8 mouse cellular contexts compared by ENCODE assay signal in the genomic region with DNA sequence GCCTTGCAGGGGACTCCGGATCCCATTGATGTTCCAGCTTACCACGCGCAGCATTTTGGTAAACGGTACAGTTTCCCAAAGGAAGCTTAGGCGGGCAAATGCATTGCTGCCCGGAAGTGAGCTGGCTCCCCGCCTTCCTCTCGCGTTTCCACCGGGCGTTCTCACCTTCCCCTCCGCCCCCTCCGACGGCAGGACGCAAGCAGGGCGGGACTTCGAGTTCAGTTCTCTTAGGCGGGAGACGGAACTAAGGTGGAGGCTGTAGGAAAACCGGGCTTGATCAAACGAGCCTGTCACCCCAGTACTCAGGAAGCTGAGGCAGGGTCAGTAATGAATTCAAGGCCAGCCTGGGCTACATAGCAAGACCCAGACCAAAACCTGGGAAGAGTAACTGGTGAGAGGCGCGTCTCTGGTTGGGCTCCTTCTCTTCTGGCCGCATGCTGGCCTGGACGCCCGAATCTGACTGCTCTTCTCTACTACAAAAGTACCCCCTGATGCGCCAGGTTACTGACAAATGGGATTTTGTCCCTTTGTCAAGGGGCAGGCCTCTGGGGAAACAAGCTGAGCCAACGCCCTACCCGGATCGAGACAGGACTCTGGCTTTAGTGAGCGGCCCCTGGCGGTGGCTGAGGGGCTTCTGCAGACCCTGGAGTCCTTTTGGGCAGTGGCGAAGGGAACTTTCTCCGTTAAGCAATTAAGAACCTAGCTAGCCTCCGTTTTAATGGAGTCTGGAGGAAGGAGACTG. TPM values are rescaled to one million over a fixed set of nuclear protein-coding genes. Genes with fewer than 3 reads are reported as not detected.
DNase-seq lines count a peak whose midpoint lies in the region; ATAC-seq and TF ChIP-seq lines count a peak whose summit lies in the region.

A gene (plus strand): TSS at position 207 of the 742 bp plus-strand sequence.

- peaks cover 12% of the 10 kb centered on the region; the same call in 1 of the 2 replicates for H3K79me2 ChIP-seq in MEL (ENCODE audit: control insufficient read depth, insufficient read depth, low read length, poor library complexity)

- peaks cover 0 to 6% of the 10 kb centered on the region in 2 experiments; a peak in 3 of 4 replicates for H3K4me1 ChIP-seq in MEL (ENCODE audit: control insufficient read depth in 1 of 2, insufficient read depth in 2 of 2, low read length in 2 of 2)
- no peaks in the 10 kb centered on the region for H3K4me1 ChIP-seq in cerebellum, adult 2 months (ENCODE audit: control insufficient read depth, insufficient read depth, low read length)
- no peaks in the 10 kb centered on the region for H3K4me1 ChIP-seq in forebrain, postnatal 0 days (ENCODE audit: insufficient read depth)
- 0 out of 2 replicates have a peak, but pooled peaks cover 4% of the 10 kb centered on the region for H3K4me1 ChIP-seq in lung, embryonic 16.5 days (replicated peaks; ENCODE audit: control insufficient read depth, insufficient read depth, low read length)

- TF ChIP-seq RAD21 in MEL (IDR thresholded peaks at IDR 0.05; ENCODE audit: low read depth, low read length): peak; percentile 45

- peak within 1 kb of the TSS; percentile 98 for H3K27ac ChIP-seq in MEL (ENCODE audit: control insufficient read depth, low read depth, low read length)
- no peak within 1 kb of the TSS; the same call in 1 of the 2 replicates for H3K27ac ChIP-seq in cerebellum, adult 2 months (ENCODE audit: insufficient read depth, low read length)
- H3K27ac ChIP-seq in forebrain, postnatal 0 days (ENCODE audit: low read depth, low read length): peak within 1 kb of the TSS; percentile 83
- H3K27ac ChIP-seq in lung, embryonic 16.5 days (ENCODE audit: low read length): peak within 1 kb of the TSS; percentile 87

- peak within 1 kb of the TSS; percentile 77 to 89 for H3K4me3 ChIP-seq in MEL (ENCODE audit: control insufficient read depth in 1 of 2, insufficient read depth in 1 of 2, low read depth in 2 of 2, low read length in 2 of 2)
- peak within 1 kb of the TSS; percentile 86 for H3K4me3 ChIP-seq in cerebellum, adult 2 months (replicated peaks; ENCODE audit: insufficient read depth, low read depth, low read length)
- H3K4me3 ChIP-seq in forebrain, postnatal 0 days (ENCODE audit: low read depth, low read length): peak within 1 kb of the TSS; percentile 46
- peak within 1 kb of the TSS; percentile 62 for H3K4me3 ChIP-seq in lung, embryonic 16.5 days (ENCODE audit: low read length)

- peaks cover 1 to 14% of the 10 kb centered on the region in 2 experiments; a peak in 3 of 4 replicates for H3K36me3 ChIP-seq in MEL (ENCODE audit: control insufficient read depth in 1 of 2, insufficient read depth in 2 of 2, low read length in 2 of 2)
- H3K36me3 ChIP-seq in forebrain, postnatal 0 days (ENCODE audit: insufficient read depth): no peaks in the 10 kb centered on the region
- H3K36me3 ChIP-seq in lung, embryonic 16.5 days (ENCODE audit: control insufficient read depth, insufficient read depth, low read length): peaks cover 4% of the 10 kb centered on the region; the same call in 1 of the 2 replicates

- peak within 1 kb of the TSS; percentile 90 for H3K9ac ChIP-seq in MEL (ENCODE audit: control insufficient read depth, low read depth, low read length, poor library complexity, severe bottlenecking)
- H3K9ac ChIP-seq in forebrain, postnatal 0 days: peak within 1 kb of the TSS; percentile 63
- H3K9ac ChIP-seq in lung, embryonic 16.5 days (ENCODE audit: low read length): peak within 1 kb of the TSS; percentile 75

- no peaks in the 10 kb centered on the region for H3K27me3 ChIP-seq in MEL (ENCODE audit: control insufficient read depth in 1 of 2, insufficient read depth in 2 of 2, low read length in 2 of 2)
- no peaks in the 10 kb centered on the region for H3K27me3 ChIP-seq in cerebellum, adult 2 months (ENCODE audit: control insufficient read depth, insufficient read depth, low read length)
- no peaks in the 10 kb centered on the region for H3K27me3 ChIP-seq in forebrain, postnatal 0 days (ENCODE audit: insufficient read depth, low read length)
- no peaks in the 10 kb centered on the region for H3K27me3 ChIP-seq in lung, embryonic 16.5 days (ENCODE audit: control insufficient read depth, insufficient read depth, low read depth, low read length)

- H3K4me2 ChIP-seq in forebrain, postnatal 0 days (ENCODE audit: low read depth): peak within 1 kb of the TSS; percentile 51
- peak within 1 kb of the TSS; percentile 59 for H3K4me2 ChIP-seq in lung, embryonic 16.5 days (ENCODE audit: low read depth, low read length)

- TF ChIP-seq POLR2A in MEL (IDR thresholded peaks at IDR 0.05; ENCODE audit: control insufficient read depth in 1 of 2, insufficient read depth in 1 of 2, low read depth in 1 of 2, low read length in 2 of 2, poor library complexity in 1 of 2): peak; percentile 82 to 95
- peak; percentile 30; the same call in 1 of the 2 replicates for TF ChIP-seq POLR2A in cerebellum, adult 2 months (IDR thresholded peaks at IDR 0.05; ENCODE audit: borderline replicate concordance, insufficient read depth, low read length)

- H3K9me3 ChIP-seq in MEL (replicated peaks; ENCODE audit: insufficient read depth, low read length): no peaks in the 10 kb centered on the region
- no peaks in the 10 kb centered on the region for H3K9me3 ChIP-seq in forebrain, postnatal 0 days (ENCODE audit: low read length)
- H3K9me3 ChIP-seq in lung, embryonic 16.5 days (ENCODE audit: control insufficient read depth, low read length): no peaks in the 10 kb centered on the region

- TF ChIP-seq EP300 in MEL (IDR thresholded peaks at IDR 0.05; ENCODE audit: low read depth in 1 of 2, low read length in 2 of 2): no peak

- peak; percentile 94 for DNase-seq in MEL (ENCODE audit: low read depth, low spot score)
- peak; percentile 78 to 83 for DNase-seq in cerebellum, adult 2 months
- DNase-seq in forebrain, postnatal 0 days: peak; percentile 81
- DNase-seq in heart, postnatal 4 days: peak; percentile 83
- DNase-seq in layer of hippocampus, adult 9-10 months (ENCODE audit: low spot score): peak; percentile 11
- peak; percentile 43 for DNase-seq in ovary, postnatal 10 days (ENCODE audit: low spot score)
- DNase-seq in thymus, postnatal 10 days (ENCODE audit: low spot score in 2 of 2): peak; percentile 66 to 67

- WGBS in cerebellum, adult 2 months: 8% methylated on average over 35 of the region's 35 CpGs
- WGBS in forebrain, postnatal 0 days: 28% methylated on average over 35 of the region's 35 CpGs
- WGBS in lung, embryonic 16.5 days: 20% methylated on average over 35 of the region's 35 CpGs

- peak; percentile 56 to 80 (median 67) for TF ChIP-seq CTCF in MEL (IDR thresholded peaks at IDR 0.05 in 2 of 3, conservative IDR thresholded peaks at IDR 0.05 in 1 of 3; ENCODE audit: control insufficient read depth in 1 of 3, insufficient read depth in 1 of 3, low read depth in 2 of 3, low read length in 3 of 3, poor library complexity in 1 of 3, severe bottlenecking in 1 of 3)
- TF ChIP-seq CTCF in cerebellum, adult 2 months (IDR thresholded peaks at IDR 0.05; ENCODE audit: borderline replicate concordance, insufficient read depth, low read depth, low read length): no peak
- peak; percentile 55 for TF ChIP-seq CTCF in forebrain, postnatal 0 days (IDR thresholded peaks at IDR 0.05; ENCODE audit: low read depth)

- peak; percentile 98 for ATAC-seq in forebrain, postnatal 0 days
- ATAC-seq in lung, embryonic 16.5 days (ENCODE audit: low read depth): peak; percentile 96

TF ChIP-seq in MEL, 35 proteins besides CTCF, POLR2A, EP300 and RAD21 (continues in another document):
- TF ChIP-seq GATA1 (IDR thresholded peaks at IDR 0.05; ENCODE audit: low read depth, low read length) (no peak), ETS1 (IDR thresholded peaks at IDR 0.05; ENCODE audit: low read depth, low read length) (peak; percentile 12; the same call in 1 of the 2 replicates), TCF12 (IDR thresholded peaks at IDR 0.05; ENCODE audit: low read depth, low read length) (no peak), MAX (IDR thresholded peaks at IDR 0.05; ENCODE audit: low read length) (peak; percentile 66), USF1 (IDR thresholded peaks at IDR 0.05; ENCODE audit: low read depth, low read length) (no peak), BHLHE40 (IDR thresholded peaks at IDR 0.05; ENCODE audit: borderline replicate concordance, low read depth, low read length) (peak; percentile 10; the same call in 1 of the 2 replicates), POLR2AphosphoS5 (IDR thresholded peaks at IDR 0.05; ENCODE audit: borderline replicate concordance, low read depth, low read length) (peak; percentile 90; the same call in 1 of the 2 replicates), MEF2A (IDR thresholded peaks at IDR 0.05; ENCODE audit: extremely low read depth, insufficient replicate concordance, low read depth, low read length, poor library complexity, severe bottlenecking) (no peak), ELF1 (IDR thresholded peaks at IDR 0.05; ENCODE audit: low read depth, low read length) (peak; percentile 78), HCFC1 (IDR thresholded peaks at IDR 0.05; ENCODE audit: low read depth, low read length) (peak; percentile 74), MYC (IDR thresholded peaks at IDR 0.05; ENCODE audit: low read depth, low read length) (peak; percentile 75), MAZ (IDR thresholded peaks at IDR 0.05; ENCODE audit: low read depth, low read length) (0 out of 2 replicates have a peak, but pooled peaks have one; percentile 56), NELFE (IDR thresholded peaks at IDR 0.05; ENCODE audit: low read depth, low read length) (peak; percentile 89), MYB (IDR thresholded peaks at IDR 0.05; ENCODE audit: low read depth, low read length) (no peak), ZKSCAN1 (IDR thresholded peaks at IDR 0.05; ENCODE audit: low read depth, low read length) (no peak), CHD2 (IDR thresholded peaks at IDR 0.05; ENCODE audit: low read length) (no peak), ZC3H11A (IDR thresholded peaks at IDR 0.05; ENCODE audit: low read depth, low read length) (peak; percentile 28), SIN3A (IDR thresholded peaks at IDR 0.05; ENCODE audit: low read length) (peak; percentile 69), MXI1 (IDR thresholded peaks at IDR 0.05; ENCODE audit: low read depth, low read length) (no peak; the same call in 1 of the 2 replicates), TAL1 (IDR thresholded peaks at IDR 0.05; ENCODE audit: low read length) (no peak), E2F4 (IDR thresholded peaks at IDR 0.05; ENCODE audit: borderline replicate concordance, low read depth, low read length) (peak; percentile 65; the same call in 1 of the 2 replicates)

RNA-seq across cellular contexts. Expression of the gene that starts here (rescaled TPM):
- total RNA-seq in MEL (2012; rRNA removed): 1.9 and 2.9 TPM in 2 replicates
- polyA plus RNA-seq in MEL (2012; ENCODE audit: insufficient read depth in 1 of 2, insufficient read length in 2 of 2, low read depth in 1 of 2, low replicate concordance in 2 of 2, missing spikeins in 1 of 2): 10 to 100 TPM in 1 of 2 experiments, not detected in 1; 10.3 TPM
- polyA plus RNA-seq in cerebellum, adult 2 months (2012; rRNA removed): 1.1 and 1.6 TPM in 2 replicates
- total RNA-seq in forebrain, postnatal 0 days (2014; rRNA removed): 2.0 and 3.9 TPM in 2 replicates
- polyA plus RNA-seq in forebrain, postnatal 0 days (2015; fragmentation: Nextera tagmentation; extraction: Ambion mirVana): 4.0 and 4.2 TPM in 2 replicates
- 1 to 10 TPM; 4.2 to 6.7 TPM for total RNA-seq in heart, postnatal 4 days (2021)
- 5.2 and 7.1 TPM in 2 replicates for polyA plus RNA-seq in lung, embryonic 16.5 days (2015; fragmentation: Nextera tagmentation; extraction: Ambion mirVana)

Comparison
In these comparisons a context has a peak if more than half of its experiments do, and no peak if none do; other contexts are left out.
1. DNase-seq: peak in every context shown above with its lines; median percentile 94 in MEL; 83 in heart, postnatal 4 days; 81 in forebrain, postnatal 0 days; 80 in cerebellum, adult 2 months; 66 in thymus, postnatal 10 days; 43 in ovary, postnatal 10 days; 11 in layer of hippocampus, adult 9-10 months.